Mouse (Mus musculus): Measurements from ENCODE around the gene Fam240a. TPM values are rescaled to one million over a fixed set of nuclear protein-coding genes. Genes with fewer than 3 reads are reported as not detected.
A peak's percentile ranks its signal among the peaks of the same experiment; 100 is the strongest.

Gene Fam240a
- not detected in 2 replicates for polyA plus RNA-seq (2014; fragmentation: Nextera tagmentation; extraction: Ambion mirVana)

DNA sequence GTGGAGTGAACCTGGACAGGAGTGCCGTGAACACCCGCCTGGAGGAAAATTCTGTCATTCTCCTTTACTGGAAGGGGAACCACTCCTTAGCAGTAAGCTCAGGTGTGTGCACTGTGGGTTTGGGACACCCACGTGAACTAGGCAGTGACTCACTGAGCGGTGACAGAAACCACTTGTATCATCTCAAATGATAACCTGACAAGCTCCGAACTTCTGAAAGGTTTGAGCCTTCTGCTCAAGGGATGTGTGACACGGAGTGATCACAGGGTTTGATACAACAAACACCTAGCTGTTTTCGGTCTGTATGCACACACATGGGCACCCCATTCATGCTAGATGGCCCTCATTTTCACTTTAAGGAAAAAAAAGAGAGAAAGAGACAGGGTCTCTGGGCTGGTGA, at the start of gene Fam240a:
Fam240a (minus strand) TSS at position 76 of the 400 bp plus-strand sequence.
- Histone ChIP-seq H3K27ac (replicated peaks in 1 of 2; ENCODE audit: control insufficient read depth in 1 of 2, insufficient read depth in 1 of 2, low read depth in 2 of 2, low read length in 2 of 2) (no peak within 1 kb of the TSS), H3K4me3 (ENCODE audit: control insufficient read depth in 1 of 2, insufficient read depth in 1 of 2, low read depth in 1 of 2, low read length in 2 of 2) (no peak within 1 kb of the TSS), H3K9me3 (ENCODE audit: control insufficient read depth, low read length) (no peaks in the 10 kb centered on the region), H3K4me2 (ENCODE audit: low read length) (no peak within 1 kb of the TSS), H3K36me3 (ENCODE audit: control insufficient read depth, insufficient read depth, low read length) (no peaks in the 10 kb centered on the region), H3K9ac (ENCODE audit: low read length) (no peak within 1 kb of the TSS), H3K27me3 (ENCODE audit: control insufficient read depth, insufficient read depth, low read length) (no peaks in the 10 kb centered on the region), H3K4me1 (ENCODE audit: control insufficient read depth in 2 of 2, insufficient read depth in 2 of 2, low read length in 2 of 2) (no peaks in the 10 kb centered on the region; a peak in 1 of 4 replicates)
- ATAC-seq (ENCODE audit: insufficient number of reproducible peaks, insufficient read depth, low FRiP score, low read depth): no peak
- WGBS: 72% methylated on average over 7 of the region's 7 CpGs

DNA sequence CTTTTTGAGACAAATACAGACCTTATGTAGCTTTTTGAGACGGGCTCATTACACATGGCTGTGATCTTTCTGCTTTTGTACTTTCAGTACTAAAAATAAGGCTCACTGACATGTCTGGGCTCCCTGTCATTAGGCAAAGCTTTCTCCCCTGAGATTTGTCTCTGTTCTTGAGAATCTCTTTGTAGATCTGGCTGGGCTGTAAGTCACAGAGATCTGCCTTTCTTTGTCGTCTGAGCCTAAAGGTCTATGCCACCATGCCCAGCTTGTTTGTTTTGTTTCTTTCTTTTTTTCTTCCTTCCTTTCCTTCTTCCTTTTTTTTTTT, 49.2 kb upstream of the Fam240a start:
- WGBS: 61% methylated on average over 2 of the region's 2 CpGs
- H3K4me1 ChIP-seq (ENCODE audit: control insufficient read depth in 2 of 2, insufficient read depth in 2 of 2, low read length in 2 of 2): peaks cover 0 to 4% of the 10 kb centered on the region in 2 experiments; a peak in 1 of 4 replicates
- H3K27ac ChIP-seq (replicated peaks in 1 of 2; ENCODE audit: control insufficient read depth in 1 of 2, insufficient read depth in 1 of 2, low read depth in 2 of 2, low read length in 2 of 2): no peak overlapping the region
- no peaks in the 10 kb centered on the region for H3K36me3 ChIP-seq (ENCODE audit: control insufficient read depth, insufficient read depth, low read length)
- ATAC-seq (ENCODE audit: insufficient number of reproducible peaks, insufficient read depth, low FRiP score, low read depth): no peak
- no peak overlapping the region for H3K4me2 ChIP-seq (ENCODE audit: low read length)
- H3K4me3 ChIP-seq (ENCODE audit: control insufficient read depth in 1 of 2, insufficient read depth in 1 of 2, low read depth in 1 of 2, low read length in 2 of 2): no peak overlapping the region
- H3K9me3 ChIP-seq (ENCODE audit: control insufficient read depth, low read length): no peaks in the 10 kb centered on the region
- no peak overlapping the region for H3K9ac ChIP-seq (ENCODE audit: low read length)
- no peaks in the 10 kb centered on the region for H3K27me3 ChIP-seq (ENCODE audit: control insufficient read depth, insufficient read depth, low read length)

DNA sequence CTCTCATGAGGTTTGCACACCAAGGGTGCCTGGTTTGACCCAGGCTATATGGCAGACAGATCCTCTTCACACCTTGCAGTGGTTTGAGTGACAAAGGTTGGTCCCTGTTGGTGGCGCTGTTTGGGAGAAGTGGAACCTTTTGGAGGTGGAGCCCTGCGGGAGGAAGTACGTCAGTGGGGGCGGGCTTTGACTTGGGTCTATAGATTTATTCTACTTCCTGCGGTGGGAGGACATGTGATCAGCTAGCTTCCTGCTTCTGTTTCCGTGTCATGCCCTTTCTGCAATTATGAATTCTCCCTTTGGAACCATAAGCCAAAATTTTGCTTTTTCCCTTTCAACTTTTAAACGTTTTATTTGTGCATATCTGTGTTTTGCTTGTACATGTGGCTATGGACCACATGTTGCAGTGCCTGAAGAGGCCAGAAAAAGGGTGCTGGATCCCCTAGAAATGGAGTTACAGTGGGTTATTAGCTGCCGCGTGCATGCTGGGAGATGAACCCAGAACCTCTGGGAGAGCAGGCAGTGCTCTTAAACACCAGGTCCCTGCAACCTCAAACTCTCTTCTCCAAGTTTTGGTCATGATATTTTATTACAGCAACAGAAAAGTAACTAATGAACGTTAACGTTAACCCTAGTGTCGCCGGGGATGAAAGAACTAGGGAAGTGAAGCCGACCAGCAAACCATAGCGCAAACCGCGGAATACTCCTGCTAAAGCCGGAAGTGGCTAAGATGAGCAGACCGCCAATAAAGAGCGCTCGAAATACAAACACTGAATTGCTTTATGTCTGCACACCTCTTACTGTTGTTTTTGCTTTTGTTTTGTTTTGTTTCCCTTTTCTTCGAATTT, 48.6 kb upstream of the Fam240a start:
- Histone ChIP-seq H3K27ac (replicated peaks in 1 of 2; ENCODE audit: control insufficient read depth in 1 of 2, insufficient read depth in 1 of 2, low read depth in 2 of 2, low read length in 2 of 2) (no peak overlapping the region), H3K9ac (ENCODE audit: low read length) (no peak overlapping the region), H3K4me3 (ENCODE audit: control insufficient read depth in 1 of 2, insufficient read depth in 1 of 2, low read depth in 1 of 2, low read length in 2 of 2) (no peak overlapping the region), H3K36me3 (ENCODE audit: control insufficient read depth, insufficient read depth, low read length) (no peaks in the 10 kb centered on the region), H3K4me1 (ENCODE audit: control insufficient read depth in 2 of 2, insufficient read depth in 2 of 2, low read length in 2 of 2) (peaks cover 0 to 4% of the 10 kb centered on the region in 2 experiments; a peak in 1 of 4 replicates), H3K9me3 (ENCODE audit: control insufficient read depth, low read length) (no peaks in the 10 kb centered on the region), H3K4me2 (ENCODE audit: low read length) (no peak overlapping the region), H3K27me3 (ENCODE audit: control insufficient read depth, insufficient read depth, low read length) (no peaks in the 10 kb centered on the region)
- 87% methylated on average over 22 of the region's 22 CpGs for WGBS
- no peak for ATAC-seq (ENCODE audit: insufficient number of reproducible peaks, insufficient read depth, low FRiP score, low read depth)

DNA sequence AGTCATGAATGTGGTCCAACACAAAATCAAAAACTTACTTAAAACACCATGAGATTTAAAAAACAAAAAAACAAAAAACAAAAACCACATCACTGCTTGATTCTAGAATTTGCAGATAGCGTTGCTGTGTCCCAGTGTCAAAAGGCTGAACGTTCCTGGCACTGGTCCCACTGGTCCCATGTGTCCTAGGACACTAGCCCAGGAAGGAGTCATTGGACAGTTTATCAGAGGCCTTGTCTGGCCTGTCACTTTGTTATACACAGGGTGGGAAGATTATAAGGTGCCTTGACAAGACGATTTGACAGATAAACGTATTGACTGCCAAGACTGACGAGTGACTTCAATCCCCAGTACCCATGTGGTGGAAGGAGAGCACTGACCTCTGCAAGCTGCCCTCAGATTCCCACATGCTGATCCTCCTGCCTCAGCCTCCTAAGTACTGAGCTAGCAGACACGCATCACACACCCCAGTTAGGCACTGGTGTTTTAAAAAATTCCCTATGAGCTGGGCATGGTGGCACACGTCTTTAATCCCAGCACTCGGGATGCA, 47.0 kb upstream of the Fam240a start:
- Histone ChIP-seq H3K4me2 (ENCODE audit: low read length) (no peak overlapping the region), H3K36me3 (ENCODE audit: control insufficient read depth, insufficient read depth, low read length) (no peaks in the 10 kb centered on the region)
- 65% methylated on average over 8 of the region's 8 CpGs for WGBS

DNA sequence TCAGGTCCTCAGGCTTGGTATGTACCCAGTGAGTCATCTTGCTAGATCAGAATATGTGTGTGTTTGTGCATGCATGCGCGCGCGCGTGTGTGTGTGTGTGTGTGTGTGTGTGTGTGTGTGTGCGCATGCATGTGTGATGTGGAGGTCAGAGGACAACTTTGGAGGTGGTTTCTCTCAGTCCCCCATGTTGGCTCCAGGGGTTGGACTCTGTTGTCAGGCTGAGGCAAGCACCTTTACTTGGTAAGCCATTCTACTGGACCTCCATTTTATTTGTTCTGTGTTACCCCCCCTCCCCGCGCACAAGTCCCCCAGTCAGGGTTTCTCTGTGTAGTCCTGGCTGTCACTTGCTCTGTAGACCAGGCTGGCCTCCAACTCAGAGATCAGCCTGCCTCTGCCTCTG, 44.7 kb upstream of the Fam240a start:
- Histone ChIP-seq H3K9me3 (ENCODE audit: control insufficient read depth, low read length) (no peaks in the 10 kb centered on the region), H3K27me3 (ENCODE audit: control insufficient read depth, insufficient read depth, low read length) (no peaks in the 10 kb centered on the region), H3K4me1 (ENCODE audit: control insufficient read depth in 2 of 2, insufficient read depth in 2 of 2, low read length in 2 of 2) (peaks cover 0 to 4% of the 10 kb centered on the region in 2 experiments; a peak in 1 of 4 replicates), H3K4me2 (ENCODE audit: low read length) (no peak overlapping the region), H3K27ac (replicated peaks in 1 of 2; ENCODE audit: control insufficient read depth in 1 of 2, insufficient read depth in 1 of 2, low read depth in 2 of 2, low read length in 2 of 2) (no peak overlapping the region), H3K9ac (ENCODE audit: low read length) (no peak overlapping the region), H3K4me3 (ENCODE audit: control insufficient read depth in 1 of 2, insufficient read depth in 1 of 2, low read depth in 1 of 2, low read length in 2 of 2) (no peak overlapping the region), H3K36me3 (ENCODE audit: control insufficient read depth, insufficient read depth, low read length) (no peaks in the 10 kb centered on the region)
- WGBS: 97% methylated on average over 8 of the region's 8 CpGs
- ATAC-seq (ENCODE audit: insufficient number of reproducible peaks, insufficient read depth, low FRiP score, low read depth): no peak

More for the DNA sequence above, 47.0 kb upstream of the Fam240a start:
- H3K9me3 ChIP-seq (ENCODE audit: control insufficient read depth, low read length): no peaks in the 10 kb centered on the region
- ATAC-seq (ENCODE audit: insufficient number of reproducible peaks, insufficient read depth, low FRiP score, low read depth): no peak
- H3K4me1 ChIP-seq (ENCODE audit: control insufficient read depth in 2 of 2, insufficient read depth in 2 of 2, low read length in 2 of 2): peaks cover 0 to 4% of the 10 kb centered on the region in 2 experiments; a peak in 1 of 4 replicates
- no peaks in the 10 kb centered on the region for H3K27me3 ChIP-seq (ENCODE audit: control insufficient read depth, insufficient read depth, low read length)
- H3K4me3 ChIP-seq (ENCODE audit: control insufficient read depth in 1 of 2, insufficient read depth in 1 of 2, low read depth in 1 of 2, low read length in 2 of 2): no peak overlapping the region
- no peak overlapping the region for H3K9ac ChIP-seq (ENCODE audit: low read length)
- no peak overlapping the region for H3K27ac ChIP-seq (replicated peaks in 1 of 2; ENCODE audit: control insufficient read depth in 1 of 2, insufficient read depth in 1 of 2, low read depth in 2 of 2, low read length in 2 of 2)

DNA sequence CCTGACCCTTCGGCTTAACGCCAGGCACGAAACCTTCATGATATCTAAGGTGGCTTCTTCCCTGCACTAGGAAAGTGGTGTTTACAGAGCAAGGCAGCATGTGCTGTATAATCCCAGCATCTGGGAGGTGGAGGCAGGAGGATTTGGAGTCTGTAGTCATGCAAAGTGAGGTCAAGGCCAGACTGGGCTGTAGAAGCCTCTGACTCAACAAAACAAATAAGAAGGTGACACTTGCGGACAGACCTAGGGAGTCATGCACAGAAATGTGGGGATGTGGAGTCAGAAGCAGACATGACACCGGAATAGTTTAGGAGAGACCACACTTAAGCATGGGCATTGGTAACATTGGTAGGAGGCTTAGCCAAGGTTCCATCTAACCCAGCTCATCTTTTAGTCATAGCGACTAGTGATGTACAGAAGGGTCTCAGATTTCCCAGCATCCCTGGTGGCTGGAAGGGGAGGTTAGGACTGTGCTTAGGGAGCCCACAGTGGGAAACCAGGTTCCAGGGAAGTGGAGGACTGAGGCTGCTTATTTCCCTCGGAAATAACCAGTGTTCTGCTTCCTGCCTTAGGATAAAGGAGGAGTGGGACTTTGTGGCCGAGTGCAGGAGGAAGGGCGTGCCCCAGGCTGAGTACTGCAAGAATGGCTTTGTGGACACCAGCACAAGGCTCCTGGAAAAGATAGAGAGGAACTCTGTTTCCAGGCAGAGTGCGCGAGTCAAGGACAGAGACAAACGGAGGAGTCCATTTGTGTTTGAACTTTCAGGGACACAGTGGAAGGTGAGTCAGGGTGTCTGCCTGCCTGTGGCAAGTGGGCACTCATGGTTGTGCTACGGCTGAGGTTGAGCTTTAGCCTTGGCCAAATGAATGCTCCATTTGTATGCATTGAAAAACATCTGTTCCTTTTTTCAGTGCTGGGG, 43.8 kb upstream of the Fam240a start:
- Histone ChIP-seq H3K36me3 (ENCODE audit: control insufficient read depth, insufficient read depth, low read length) (no peaks in the 10 kb centered on the region), H3K4me3 (ENCODE audit: control insufficient read depth in 1 of 2, insufficient read depth in 1 of 2, low read depth in 1 of 2, low read length in 2 of 2) (no peak overlapping the region), H3K4me2 (ENCODE audit: low read length) (no peak overlapping the region), H3K4me1 (ENCODE audit: control insufficient read depth in 2 of 2, insufficient read depth in 2 of 2, low read length in 2 of 2) (peaks cover 0 to 4% of the 10 kb centered on the region in 2 experiments; a peak in 1 of 4 replicates), H3K9me3 (ENCODE audit: control insufficient read depth, low read length) (no peaks in the 10 kb centered on the region), H3K9ac (ENCODE audit: low read length) (no peak overlapping the region), H3K27me3 (ENCODE audit: control insufficient read depth, insufficient read depth, low read length) (0 out of 2 replicates have a peak, but pooled peaks cover 3% of the 10 kb centered on the region), H3K27ac (replicated peaks in 1 of 2; ENCODE audit: control insufficient read depth in 1 of 2, insufficient read depth in 1 of 2, low read depth in 2 of 2, low read length in 2 of 2) (no peak overlapping the region)
- ATAC-seq (ENCODE audit: insufficient number of reproducible peaks, insufficient read depth, low FRiP score, low read depth): 0 out of 2 replicates have a peak, but pooled peaks have one; percentile 6
- 76% methylated on average over 13 of the region's 13 CpGs for WGBS

DNA sequence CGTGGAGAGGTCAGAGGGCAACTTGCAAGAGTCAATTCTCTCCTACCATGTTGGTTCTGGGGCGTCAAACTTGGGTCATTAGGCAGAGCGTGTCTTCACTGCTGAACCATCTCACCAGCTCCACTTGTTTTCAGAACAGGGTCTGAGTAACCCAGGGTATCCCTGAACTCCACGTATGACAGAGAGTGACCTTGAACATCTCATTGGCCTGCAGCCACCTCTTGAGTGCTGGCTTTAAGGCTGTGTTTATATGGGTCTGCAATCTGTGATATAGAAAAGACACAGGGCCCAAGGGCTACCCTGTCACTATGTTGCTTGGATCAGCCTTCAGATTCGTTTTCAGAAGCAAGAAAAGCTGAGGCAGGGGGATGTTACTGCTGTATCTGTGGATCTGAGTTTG, 43.0 kb upstream of the Fam240a start:
- no peak overlapping the region for H3K4me2 ChIP-seq (ENCODE audit: low read length)
- 0 out of 2 replicates have a peak, but pooled peaks cover 3% of the 10 kb centered on the region for H3K27me3 ChIP-seq (ENCODE audit: control insufficient read depth, insufficient read depth, low read length)
- no peak overlapping the region for H3K9ac ChIP-seq (ENCODE audit: low read length)
- H3K36me3 ChIP-seq (ENCODE audit: control insufficient read depth, insufficient read depth, low read length): no peaks in the 10 kb centered on the region
- H3K4me1 ChIP-seq (ENCODE audit: control insufficient read depth in 2 of 2, insufficient read depth in 2 of 2, low read length in 2 of 2): peaks cover 0 to 4% of the 10 kb centered on the region in 2 experiments; a peak in 1 of 4 replicates
- H3K27ac ChIP-seq (replicated peaks in 1 of 2; ENCODE audit: control insufficient read depth in 1 of 2, insufficient read depth in 1 of 2, low read depth in 2 of 2, low read length in 2 of 2): no peak overlapping the region
- no peak overlapping the region for H3K4me3 ChIP-seq (ENCODE audit: control insufficient read depth in 1 of 2, insufficient read depth in 1 of 2, low read depth in 1 of 2, low read length in 2 of 2)
- 71% methylated on average over 5 of the region's 5 CpGs for WGBS
- ATAC-seq (ENCODE audit: insufficient number of reproducible peaks, insufficient read depth, low FRiP score, low read depth): no peak
- no peaks in the 10 kb centered on the region for H3K9me3 ChIP-seq (ENCODE audit: control insufficient read depth, low read length)
